Mouse (Mus musculus) hematopoietic stem cell, adult 5-6 weeks (primary cell): ENCODE data around the gene Lep. TPM values are rescaled to one million over a fixed set of nuclear protein-coding genes. Genes with fewer than 3 reads are reported as not detected.

Experiments used
- ATAC-seq, 2 experiments: fragments of 125-278 bp in 1 of 2; replicated peaks in 1 of 2; 2 replicates each; pipeline ENCODE4 v1.8.0; 2016 to 2017; ENCODE audit warnings: inconsistent platforms in 2 of 2, mild to moderate bottlenecking in 2 of 2, moderate number of reproducible peaks in 2 of 2, low read depth in 1 of 2, moderate TSS enrichment in 1 of 2; ENCODE audit not compliant: low FRiP score in 2 of 2, poor library complexity in 2 of 2, severe bottlenecking in 2 of 2, insufficient read depth in 1 of 2, low TSS enrichment in 1 of 2
- total RNA-seq: library from RNA; stranded (forward); fragments of 172-1452, 232-1000 nt; gene quantifications from 2 replicates; pipeline ENCODE4 v1.2.3, GENCODE M21; 2017

Gene Lep
- total RNA-seq: not detected in 2 replicates

DNA sequence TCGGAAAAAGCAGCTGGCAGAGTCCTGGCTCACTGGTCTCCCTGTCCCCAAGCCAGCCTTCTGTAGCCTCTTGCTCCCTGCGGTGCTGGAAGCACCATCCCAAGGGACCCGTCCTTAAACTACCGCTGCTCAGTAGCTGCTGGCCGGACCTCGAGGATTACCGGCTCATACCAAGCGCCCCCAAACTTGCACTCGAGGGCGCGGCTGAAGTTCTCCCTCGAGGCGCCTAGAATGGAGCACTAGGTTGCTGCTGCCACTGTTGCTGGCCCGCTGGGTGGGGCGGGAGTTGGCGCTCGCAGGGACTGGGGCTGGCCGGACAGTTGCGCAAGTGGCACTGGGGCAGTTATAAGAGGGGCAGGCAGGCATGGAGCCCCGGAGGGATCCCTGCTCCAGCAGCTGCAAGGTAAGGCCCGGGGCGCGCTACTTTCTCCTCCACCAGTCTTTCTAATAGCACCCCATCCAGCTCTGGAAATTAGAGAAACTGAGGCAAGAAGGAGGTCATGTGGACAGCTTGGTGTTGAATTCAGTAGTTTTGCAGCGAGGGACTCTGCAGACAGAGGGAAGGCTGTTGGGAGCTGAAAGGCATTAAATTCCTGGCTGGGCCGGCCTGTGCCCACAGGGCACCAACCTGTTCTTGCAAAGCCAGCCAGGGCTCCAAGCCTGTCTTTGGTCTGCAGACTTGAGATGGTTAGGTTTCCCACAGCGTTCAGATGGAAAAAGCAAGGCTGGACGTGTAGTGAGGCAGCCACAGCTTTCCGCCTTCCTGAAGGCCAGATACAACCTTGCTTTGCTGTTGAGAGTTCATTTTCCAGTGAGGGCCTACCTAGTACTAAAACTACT, at the start of gene Lep:
TSS of gene Lep (plus strand) at position 375 of the 840 bp plus-strand sequence.
- no peak for ATAC-seq

DNA sequence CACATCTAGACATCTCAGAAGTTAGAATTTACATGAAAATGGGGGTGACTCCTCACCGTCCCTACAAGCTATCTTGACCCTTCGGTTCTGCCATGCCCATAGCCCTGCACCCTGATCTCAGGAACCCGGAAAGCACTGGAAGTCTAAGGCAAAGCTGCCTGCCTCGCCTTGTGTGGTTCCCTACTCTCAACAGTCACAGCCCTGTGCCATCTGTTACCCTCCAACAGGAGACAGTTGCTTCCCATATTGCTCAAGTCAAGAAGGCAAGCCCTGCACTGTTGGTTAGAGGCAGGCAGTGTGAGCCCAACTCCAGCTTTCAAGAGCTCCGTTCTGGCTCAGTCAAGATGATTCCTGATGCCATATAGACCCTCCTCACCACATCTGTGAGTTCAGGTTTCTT, 48.4 kb upstream of the Lep start:
- no peak for ATAC-seq

GRCm38 (mm10) chr6:29013216-29013615, 46.8 kb upstream of the Lep start:
- no peak for ATAC-seq

GRCm38 (mm10) chr6:29016891-29017412, 43.1 kb upstream of the Lep start:
- no peak for ATAC-seq

- no peak for ATAC-seq
Measured at GRCm38 (mm10) chr6:29019756-29020720, 40.0 kb upstream of the Lep start.

DNA sequence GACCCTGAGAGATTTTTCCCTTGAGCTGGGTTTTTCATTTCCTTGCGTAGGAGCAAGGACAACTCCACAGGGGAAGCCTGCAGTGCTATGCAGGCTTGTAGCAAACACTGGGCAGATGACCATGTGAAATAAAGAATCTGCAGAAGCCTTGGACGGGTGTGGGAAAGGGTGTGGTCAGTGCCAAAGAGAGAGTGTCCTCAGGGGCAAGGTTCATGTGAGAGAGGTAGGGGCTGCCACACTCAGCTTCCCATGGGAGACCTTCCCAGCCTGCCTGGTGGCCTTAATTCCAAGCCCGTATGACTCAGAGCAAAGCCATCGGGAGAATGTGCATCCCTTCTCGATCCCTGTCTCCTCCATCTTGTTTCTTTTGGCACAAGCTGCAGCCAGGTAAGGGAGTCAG, 39.1 kb upstream of the Lep start:
- no peak for ATAC-seq

DNA sequence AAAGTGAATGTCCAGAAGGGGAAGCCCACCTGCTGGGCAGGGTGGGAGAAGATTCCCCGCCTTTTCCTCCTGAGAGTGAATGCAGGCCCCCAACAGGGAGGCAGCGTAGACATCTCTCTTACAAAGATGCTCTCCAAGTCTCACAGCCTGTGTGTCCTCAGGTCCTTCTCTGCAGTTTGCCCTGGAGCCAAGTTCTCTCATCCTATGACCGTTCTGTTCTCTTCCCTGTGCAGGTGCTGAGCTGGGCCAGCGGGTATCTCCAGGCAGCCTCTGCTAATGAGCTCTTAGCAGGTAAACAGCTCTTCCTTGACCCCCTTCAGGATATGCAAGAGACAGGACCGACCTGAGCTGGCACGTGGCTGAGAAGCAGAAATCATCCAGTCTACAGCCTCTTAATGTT, 38.5 kb upstream of the Lep start:
- no peak for ATAC-seq

DNA sequence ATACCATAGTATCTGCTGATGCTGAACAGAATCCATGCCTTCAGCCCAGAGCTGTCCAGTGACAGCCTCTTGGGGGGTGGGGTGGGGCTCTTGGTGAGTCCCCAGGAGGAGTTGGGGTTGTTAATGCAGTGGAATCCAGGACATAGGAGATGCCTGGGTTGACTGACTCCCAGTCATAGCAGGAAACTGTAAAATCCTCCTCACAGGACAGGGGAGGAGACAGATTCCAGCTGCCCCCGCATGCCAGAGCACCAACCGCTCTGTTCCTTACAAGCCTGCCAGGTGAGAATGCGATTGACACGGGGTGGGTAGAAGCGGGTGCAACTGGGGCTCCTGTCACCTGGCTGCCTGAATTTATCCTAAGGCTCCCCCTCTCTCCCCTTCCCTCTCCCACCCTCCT, 37.9 kb upstream of the Lep start:
- no peak for ATAC-seq

DNA sequence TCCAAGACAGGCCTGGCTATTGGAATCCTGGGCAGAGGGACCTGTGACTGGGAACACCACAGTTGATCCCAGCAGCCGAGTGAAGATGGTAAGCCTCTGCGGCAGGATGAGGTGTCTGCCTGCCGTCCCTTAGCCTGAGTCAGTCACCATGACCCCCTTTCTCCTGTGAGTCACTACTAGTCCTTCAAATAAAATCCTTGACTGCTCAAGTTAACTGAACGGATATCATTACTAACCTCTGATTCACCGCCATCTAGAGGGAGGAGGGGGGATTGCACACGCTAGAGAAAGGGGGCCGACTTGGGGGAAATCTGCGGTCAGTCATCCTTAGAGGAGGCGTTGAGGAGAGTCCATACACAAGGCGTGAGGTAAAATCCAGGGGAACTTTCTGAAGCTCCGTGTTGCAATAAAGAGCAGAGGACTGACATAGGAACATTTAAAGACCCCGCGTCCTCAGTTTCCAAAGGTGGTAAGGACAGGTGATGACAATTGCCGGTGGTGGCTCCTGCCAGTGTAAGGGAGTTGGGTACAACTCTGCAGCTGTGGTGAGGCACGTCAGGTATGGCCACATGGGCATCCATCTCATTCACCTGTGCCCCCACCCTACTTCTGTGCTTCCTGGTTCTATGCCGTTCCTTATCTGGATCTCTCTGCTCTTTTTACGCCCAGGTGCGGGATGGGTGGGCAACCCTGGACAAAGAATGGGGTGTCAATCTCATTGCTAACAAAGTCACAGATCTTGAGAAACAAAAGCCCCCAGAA, 36.6 kb upstream of the Lep start:
- peak; percentile 14 to 40; a peak in 2 of 4 replicates for ATAC-seq

DNA sequence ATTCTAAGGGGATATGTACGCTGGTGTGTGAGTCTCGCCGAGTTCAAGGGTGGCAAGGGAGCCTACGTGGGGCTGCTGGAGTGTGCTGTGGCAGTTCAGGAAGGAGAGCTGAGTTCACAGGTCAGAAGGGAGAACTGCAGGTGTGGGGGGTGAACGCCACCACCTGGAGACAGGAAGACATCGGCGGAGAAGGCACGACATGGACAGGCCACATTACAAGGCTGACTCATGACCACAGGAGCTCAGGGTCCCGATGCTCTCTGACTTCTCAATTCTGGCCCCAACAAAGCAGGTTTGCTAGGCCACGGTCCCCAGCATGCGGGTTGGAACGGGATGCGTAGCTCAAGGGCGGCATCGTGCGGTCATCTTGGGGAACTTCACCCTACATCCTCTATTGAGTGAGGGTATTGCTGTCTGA, 36.0 kb upstream of the Lep start:
- peak; percentile 82 to 92 for ATAC-seq

- no peak for ATAC-seq
Measured at GRCm38 (mm10) chr6:29025796-29026482, 34.1 kb upstream of the Lep start.

GRCm38 (mm10) chr6:29026766-29027165, 33.3 kb upstream of the Lep start:
- ATAC-seq: no peak

GRCm38 (mm10) chr6:29028129-29028528, 31.9 kb upstream of the Lep start:
- no peak for ATAC-seq

DNA sequence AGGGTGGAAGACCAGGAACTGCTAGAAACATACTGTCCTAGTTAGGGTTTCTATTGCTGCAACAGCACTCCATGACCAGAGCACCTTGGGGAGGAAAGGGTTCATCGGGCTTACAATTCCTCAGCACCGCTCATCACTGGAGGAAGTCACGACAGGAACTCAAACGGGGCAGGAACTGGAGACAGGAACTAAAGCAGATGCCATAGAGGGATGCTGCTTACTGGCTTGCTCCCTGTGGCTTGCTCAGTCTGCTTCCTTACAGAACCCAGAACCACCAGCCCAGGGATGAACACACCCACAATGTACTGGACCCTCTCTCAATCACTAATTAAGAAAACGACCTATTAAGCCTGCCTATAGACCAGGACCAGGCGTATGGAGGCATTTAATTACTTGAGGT, 30.5 kb upstream of the Lep start:
- no peak for ATAC-seq

- ATAC-seq: no peak
Measured at GRCm38 (mm10) chr6:29031216-29031615, 28.8 kb upstream of the Lep start.

DNA sequence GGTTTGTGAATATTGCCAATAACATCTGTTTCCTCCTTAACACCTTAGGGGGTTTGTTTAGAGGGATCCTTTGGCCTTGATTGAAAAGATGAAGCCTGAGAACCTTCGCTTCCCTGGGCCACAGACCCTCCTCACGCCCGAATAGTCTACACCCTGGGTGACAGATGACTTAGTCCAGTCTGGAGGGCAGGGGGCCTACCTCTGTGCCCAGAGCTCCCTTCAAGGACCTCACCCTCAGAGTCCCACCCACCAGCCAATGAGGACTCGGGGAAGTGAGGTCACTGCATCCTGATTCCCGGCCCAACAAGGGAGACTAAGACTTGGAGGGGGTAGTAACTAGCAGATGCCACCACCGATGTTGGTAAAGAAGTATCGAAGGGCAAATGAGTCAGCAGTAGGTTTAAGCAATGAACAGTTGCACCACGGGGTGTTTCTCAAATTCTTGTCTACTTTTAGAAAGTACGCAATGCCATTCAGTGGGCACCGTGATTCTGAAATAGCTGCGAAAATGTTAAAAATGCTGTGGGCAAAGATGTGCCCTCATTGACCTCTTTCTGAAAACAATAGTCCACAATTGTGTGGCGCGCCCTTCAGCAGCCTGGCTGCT, 28.2 kb upstream of the Lep start:
- ATAC-seq: peak in 1 of 2 experiments; percentile 42; a peak in 1 of 4 replicates
